Mouse (Mus musculus): ENCODE measurements around the gene Cfap69.

- TF ChIP-seq CTCF (IDR thresholded peaks at IDR 0.05; ENCODE audit: low read depth, low read length) (no peak), POLR2A (IDR thresholded peaks at IDR 0.05; ENCODE audit: extremely low read depth, insufficient read depth, low read length) (no peak)
Measured at GRCm38 (mm10) chr5:5663057-5663456, 982 bp downstream of the Cfap69 start.
